Mouse (Mus musculus) testis, adult 2 months (tissue): ENCODE measurements at regions not wholly inside any gene's neighbourhood (a gene's known extent, or its start where the extent isn't known, plus 50 kb on each side); places are given as distances from the start of the nearest gene placed in this dataset.

Source experiments
- CTCF ChIP-seq: fragments of 200-500 bp; IDR thresholded peaks from 2 replicates; pipeline ENCODE4 v1.5.1; 2012; ENCODE audit warnings: low read depth, mild to moderate bottlenecking, inconsistent platforms, low read length, moderate library complexity; ENCODE audit not compliant: control insufficient read depth, insufficient read depth, insufficient replicate concordance
- POLR2A ChIP-seq: fragments of 200-500 bp; IDR thresholded peaks from 2 replicates; pipeline ENCODE4 v1.6.1; 2012; ENCODE audit warnings: low read depth, mild to moderate bottlenecking, inconsistent platforms, low read length, moderate library complexity; ENCODE audit not compliant: control insufficient read depth

- TF ChIP-seq CTCF (no peak), POLR2A (no peak)
These were observed 349.4 kb upstream of the Fam92a start for GRCm38 (mm10) chr4:12521246-12521645.
